Mouse (Mus musculus) mouse embryonic stem cell (cell line): ENCODE results near the gene Chd2.

Source experiments
- in situ Hi-C, 2 experiments: fragments of 300-500 bp; cut with MboI; formaldehyde crosslinking; loops; 1 replicate in 1 of 2; 3 replicates in 1 of 2; pipeline ENCODE4 v1.14.3; 2019 to 2020; ENCODE audit warnings: low sequenced_read_pairs in 2 of 2, low pct_unique_long_range_greater_than_20kb in 1 of 2, mixed read lengths in 1 of 2; ENCODE audit not compliant: unreplicated experiment in 1 of 2

The Chd2 gene

DNA sequence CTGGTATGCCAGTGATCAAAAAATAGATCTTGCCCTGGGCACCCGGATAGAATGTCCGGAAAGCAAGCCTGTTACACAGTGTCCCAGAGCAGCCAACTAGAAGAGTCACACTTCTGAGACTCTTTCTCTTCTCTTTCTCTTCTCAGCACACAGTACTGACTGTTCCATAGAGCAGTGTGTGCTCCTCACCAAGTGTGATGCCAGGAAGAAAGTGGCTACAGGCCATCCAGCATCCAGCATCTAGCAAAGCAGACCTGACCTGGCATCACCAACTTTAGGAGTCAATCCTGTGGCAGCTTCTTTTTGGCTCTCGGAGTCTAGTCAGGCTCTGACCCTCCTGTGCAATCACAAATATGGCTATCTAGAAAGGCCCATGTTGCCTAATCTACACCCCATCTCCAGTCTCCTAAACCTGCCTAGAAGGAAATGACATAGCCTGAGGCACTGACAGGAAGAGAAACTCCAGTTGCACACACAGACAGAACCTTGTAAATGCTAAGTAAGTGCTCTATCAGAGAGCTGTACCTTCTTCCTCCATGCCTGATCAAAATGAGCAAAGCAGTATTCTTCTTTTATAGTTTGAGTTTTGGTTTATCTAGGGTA lies 27.3 kb upstream of the Chd2 start:
- in situ Hi-C loops: loop anchor here in 1 of 2 experiments (5.0 kb wide), 1 partner anchor 53 kb away; no protein-coding TSS in a partner anchor

DNA sequence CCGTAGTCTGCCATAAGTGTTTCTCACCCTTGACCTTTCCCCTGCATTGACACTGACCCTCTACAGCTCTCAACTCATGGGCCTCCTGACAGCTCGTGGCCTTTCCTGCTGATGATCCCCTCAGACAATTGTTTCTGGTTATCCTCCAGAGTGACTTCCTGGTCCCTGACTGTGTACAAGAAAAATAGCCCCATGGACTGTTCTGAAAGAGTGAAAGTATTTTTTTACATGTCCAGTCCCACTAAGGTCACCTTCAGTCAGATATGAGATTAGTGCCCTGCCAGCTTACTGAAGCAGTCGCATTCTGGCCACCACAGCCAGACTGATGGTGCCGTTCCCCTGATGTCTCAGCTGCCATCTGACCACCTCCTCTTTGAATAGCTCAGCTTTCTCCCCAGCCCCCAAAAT lies 26.1 kb upstream of the Chd2 start:
- in situ Hi-C loops: loop anchor here in 1 of 2 experiments (5.0 kb wide), 1 partner anchor 55 kb away; no protein-coding TSS in a partner anchor

DNA sequence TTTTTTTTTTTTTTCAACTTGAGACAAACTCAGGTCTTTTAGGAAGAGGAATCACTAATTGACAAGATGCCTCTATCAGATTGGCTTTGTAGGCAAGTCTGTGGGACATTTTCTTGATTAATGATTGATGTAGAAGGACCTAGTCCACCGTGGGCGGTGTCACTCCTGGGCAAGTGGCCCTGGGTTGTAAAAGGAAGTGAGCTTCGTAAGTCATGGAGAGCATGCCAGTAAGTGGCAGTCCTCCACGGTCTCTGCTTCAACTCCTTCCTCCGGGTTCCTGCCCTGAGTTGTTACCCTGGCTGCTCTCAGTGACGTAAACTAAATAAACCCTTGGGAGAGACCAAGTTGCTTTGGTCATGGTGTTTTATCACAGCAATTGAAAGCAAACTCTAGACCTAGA lies 22.5 kb upstream of the Chd2 start:
- in situ Hi-C loops: no loop called here

DNA sequence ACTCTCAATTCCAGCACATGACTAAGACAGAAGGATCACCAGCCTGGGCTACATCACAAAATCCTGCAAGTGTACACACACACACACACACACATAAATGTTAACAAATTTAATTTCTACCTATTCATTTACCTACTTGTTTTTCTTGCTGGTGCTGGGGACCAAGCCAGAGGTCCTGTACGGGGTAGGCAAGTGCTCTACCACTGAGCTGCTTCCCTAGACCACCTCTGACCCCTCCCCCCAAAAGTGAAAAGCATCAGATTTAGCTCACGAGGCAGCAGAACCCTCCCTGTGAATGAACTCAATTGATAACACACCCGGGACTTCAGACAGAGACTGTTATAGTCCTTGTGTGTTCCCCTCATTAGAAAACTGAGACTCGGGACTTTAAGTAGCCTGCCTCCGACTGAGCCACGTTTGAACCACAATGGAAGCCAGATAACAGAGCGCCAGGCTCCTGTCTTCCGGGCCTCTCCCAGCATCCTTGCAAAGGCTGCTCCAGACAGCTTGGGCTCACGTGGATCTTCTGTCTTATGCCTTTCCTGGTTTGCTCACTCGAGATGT lies 19.9 kb upstream of the Chd2 start:
- in situ Hi-C loops: no loop called here

DNA sequence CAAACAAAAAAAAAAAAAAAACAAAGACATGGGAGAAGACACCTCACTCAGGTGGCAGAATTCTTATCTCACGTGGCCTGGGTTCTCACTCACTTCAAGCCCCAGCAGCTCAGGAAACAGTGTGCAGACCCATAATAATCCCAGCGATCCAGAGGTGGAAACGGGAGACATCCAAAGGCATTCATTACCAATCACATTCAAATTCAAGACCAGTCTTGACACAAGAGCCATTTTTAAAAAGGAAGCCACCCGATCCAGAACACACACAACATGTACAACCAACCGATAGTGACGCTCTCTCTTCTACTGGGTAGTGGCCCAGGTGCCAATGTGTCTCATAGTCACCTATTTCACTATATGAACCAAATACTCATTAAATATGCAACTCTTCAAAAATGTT lies 19.2 kb upstream of the Chd2 start:
- in situ Hi-C loops: no loop called here

DNA sequence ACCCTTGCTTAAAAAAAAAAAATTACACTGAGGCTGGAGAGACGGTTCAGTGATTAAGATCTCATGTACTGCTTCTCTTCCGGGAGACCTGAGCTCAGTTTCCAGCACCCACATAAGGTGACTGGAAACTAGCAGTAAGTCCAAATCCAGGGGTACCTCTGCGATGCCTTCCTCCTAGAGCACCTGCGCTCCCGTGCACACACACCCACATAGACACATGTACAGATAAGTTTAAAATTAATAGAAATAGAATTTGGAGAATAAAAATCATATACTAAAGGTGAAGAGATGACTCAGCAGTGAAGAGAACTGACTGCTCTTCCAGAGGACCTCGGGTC lies 18.2 kb upstream of the Chd2 start:
- in situ Hi-C loops: no loop called here

DNA sequence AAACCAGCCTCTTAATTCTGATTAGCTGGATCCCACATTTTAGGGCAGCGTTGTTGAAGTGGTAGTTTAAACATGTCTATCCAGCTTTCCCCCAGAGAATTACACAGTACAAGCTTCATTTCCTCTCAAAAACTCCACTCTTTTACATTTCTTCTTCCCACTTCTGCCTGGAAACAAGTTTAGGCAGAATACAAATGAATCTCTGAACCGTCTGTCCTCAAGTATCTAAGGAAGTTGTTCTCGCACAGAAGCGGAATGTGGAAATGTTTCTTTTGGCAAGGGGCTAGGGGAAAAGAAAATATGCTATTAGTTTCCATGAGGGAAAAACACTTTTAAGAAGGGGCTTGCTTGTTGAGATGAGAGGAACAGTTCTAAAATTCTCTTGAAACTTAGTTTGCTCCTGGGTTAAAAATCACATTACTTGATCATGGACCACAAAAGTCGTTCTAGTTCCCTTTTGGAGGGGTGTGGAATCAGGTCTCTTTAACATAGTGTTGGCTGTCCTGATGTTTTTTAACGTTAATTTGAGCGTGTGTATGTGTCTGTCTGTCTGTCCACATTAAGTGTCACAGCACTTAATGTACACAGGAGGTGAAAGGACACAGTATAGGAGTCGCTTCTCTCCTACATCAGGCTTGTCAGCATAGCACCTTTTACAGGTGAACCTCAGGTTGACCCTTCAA lies 17.7 kb upstream of the Chd2 start:
- in situ Hi-C loops: no loop called here

DNA sequence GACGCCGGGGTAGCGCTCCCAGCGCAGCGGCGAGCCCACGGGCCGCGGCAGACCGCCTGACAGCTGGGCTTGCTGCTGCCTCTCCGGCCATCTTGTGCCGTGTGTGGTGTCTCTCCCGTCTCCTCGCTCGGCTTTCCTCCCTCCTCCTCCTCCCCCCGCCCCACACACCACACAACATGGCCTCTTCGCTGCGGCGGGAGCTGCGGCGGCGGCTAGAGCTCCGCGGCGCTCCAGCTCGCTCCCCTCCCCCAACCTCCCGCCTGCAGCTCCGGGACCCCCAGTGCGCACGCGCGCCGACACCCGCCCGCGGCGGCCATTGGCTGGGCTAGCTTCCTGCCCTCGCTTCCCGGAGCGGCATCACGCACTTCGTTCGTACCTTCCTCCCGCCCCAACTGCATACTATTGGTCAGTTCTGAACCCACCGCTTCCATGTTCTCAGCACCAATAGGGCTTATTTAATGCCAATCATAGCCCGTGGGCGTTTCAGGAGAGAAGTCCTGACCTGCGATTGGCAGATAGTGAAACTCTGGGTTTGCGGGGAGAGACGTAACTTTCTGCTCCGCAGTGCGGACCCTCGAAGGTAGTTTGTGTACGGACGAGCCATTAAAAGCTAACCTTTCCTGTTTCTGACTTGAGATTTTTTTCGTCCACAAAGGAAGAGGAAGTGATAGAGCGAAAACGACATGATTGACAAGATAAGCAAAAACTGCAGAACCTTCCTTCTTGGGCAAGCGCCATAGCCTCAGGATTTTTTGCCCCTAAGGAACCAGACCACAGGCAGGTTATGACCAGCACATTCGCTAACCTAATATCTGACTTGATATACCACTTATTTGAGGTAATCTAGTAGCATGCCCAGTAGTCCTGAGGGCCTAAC lies 16.9 kb upstream of the Chd2 start:
- in situ Hi-C loops: no loop called here

DNA sequence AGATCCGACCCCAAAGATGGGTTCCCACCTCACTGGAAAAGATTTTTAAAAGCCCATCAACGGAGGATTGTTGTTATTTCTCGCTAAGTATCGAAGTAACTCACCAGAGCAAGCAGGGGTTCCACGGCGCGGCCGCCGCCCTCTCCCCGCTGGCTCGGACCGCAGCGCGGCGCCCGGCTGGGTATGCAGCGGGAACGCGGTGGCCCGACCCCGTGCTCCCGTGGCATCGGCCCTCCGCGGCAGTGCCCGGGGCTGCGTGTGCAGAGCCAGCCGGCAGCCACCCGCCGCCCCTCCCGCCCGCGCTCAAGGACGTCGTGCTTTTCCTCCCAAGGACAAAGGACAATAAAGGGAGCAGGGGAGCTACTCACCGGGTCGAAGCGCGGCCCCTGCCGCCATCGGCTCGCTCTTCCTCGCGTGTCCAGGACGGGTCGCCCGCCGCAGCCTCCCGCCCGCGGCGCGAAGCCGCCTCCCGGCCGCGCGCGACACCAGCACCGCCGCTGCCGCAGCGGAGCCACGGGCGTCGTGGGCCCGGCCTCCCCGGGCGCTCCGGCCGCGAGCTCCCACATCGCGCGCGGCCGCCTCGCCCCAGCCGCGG lies 16.1 kb upstream of the Chd2 start:
- in situ Hi-C loops: no loop called here

DNA sequence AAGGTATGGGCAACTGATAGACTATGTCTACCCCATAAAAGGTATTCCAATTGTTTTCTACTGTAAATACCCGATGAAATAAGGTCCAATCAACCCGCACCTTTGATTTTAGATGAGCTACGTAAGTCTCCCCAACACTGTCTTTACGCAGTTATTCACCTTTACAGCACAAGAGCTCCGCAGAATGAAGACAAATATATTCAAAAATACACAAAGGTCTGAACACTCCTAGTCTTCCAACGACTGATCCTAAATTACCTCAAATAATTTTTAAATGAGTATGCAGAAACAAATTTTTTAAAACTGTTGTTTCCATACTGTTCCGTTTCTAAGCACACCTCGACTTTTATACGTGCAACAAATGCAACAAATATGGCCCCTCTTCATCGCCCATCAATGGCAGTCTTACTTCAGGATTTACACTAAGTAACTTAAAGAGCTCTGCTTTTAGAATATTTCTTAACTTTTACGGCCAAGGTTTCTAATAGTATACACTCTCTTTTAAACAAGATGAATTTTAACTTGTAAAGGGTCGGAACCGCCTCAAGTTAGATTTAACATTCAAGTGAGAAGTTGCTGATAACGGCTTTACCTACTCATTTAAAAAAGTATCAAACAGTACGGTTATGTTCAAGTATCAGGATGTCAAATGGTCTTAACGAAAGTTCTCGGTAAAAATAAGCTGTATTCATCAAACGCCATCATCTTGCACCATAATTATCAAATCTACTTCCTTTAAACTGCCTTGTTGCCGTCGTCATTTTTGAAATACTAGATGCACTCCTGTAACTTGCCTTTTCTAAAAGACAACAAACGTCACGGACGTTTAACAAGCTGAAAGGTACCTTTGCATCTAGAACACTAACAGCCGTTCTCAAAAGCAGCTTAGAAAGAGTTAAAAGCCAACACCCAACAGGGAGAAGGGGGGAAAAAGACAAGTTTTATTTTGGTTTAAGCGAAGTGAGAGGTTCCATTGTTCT lies 15.3 kb upstream of the Chd2 start:
- in situ Hi-C loops: no loop called here

DNA sequence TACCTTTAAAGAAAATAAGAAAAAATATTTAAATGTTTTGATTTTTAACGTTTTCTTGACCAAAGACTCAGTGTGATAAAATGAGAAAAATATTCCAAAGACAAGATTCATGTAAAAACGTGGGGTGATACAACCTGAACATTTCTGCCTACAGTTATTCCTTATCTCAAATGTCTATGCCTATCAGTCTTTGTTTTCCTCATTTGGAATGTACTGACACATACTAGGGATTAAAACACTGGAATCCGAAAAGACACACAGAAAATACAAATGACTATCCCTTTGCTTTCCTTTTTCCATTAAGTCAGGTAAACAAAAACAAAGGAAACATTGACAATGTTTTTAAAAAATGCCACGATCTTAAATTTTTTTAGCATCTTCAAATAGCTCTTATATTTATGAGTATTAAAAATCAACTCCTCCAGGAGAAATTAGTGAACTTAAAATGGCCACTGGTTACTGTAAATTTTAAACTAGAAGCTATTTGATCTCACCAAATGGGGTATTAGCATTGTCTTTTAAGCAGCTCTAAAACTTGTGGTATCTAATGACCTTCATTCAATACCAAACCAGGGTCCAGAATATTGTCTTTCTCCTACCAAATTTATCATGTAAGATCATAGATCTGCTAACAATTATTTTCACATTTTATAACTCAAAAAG lies 14.4 kb upstream of the Chd2 start:
- in situ Hi-C loops: no loop called here

DNA sequence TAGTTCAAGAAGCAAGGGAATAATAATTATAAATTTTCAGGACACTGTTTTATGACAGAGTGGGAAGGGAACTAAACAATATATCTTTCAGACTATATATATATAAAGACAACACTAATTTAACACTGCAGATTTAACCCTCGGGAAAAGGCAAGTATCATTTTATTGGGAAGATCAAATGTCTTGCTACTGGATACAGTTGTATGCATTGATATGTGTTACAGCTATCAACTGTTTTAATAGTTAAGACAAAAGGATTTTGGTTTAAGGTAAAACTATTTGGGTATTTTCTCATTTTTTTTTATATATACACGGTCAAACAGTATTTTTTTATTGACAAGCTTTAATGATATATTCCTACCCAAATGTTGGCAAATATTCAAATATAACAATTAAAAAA lies 13.2 kb upstream of the Chd2 start:
- in situ Hi-C loops: no loop called here

DNA sequence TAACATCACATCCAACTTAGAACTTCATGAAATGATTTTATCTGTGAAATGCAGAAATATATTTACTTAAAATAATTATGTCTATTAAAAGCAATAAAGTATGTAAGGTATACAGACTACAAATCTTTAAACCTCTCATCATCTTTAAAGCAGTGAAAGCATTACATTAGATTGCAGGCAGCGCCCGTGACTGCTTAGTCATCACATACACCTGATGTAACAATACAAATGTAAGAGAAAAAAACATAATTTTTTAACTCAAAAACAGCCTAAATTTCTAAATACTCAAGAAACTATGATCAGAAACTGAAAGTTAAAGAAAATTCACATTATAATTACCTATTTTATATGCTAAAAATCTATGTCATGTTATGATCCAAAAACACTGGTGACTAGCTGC lies 11.5 kb upstream of the Chd2 start:
- in situ Hi-C loops: no loop called here

DNA sequence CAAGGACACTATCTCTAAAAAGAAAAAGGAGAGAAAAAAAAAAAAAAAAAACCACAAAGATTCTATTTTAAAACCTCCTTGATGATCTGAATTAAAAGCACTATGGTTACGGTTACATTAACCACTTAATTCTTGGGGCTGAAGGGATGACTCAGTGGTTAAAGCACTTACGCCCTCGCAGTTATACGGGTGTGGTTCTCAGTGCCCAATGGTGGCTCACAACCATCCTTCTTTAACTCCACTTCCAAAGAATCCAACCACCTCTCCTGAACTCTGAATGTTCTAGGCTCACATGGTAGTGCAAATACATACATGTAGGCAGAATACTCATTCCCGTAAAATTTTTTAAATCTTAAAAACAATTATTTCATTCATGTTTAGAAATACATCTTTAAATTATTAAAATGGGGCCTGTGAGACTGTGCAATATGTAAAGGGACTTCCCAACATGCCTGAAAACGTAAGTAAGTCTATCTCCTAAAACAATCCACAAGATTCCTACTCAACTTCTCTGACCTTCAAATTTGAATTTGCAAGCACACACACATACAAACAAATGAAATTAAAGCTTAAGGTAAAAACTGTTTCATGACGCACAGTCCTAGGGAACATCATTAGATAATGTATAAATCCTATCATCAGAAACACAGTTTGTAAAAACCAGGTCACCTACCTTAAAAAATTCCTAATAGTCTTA lies 10.6 kb upstream of the Chd2 start:
- in situ Hi-C loops: no loop called here

DNA sequence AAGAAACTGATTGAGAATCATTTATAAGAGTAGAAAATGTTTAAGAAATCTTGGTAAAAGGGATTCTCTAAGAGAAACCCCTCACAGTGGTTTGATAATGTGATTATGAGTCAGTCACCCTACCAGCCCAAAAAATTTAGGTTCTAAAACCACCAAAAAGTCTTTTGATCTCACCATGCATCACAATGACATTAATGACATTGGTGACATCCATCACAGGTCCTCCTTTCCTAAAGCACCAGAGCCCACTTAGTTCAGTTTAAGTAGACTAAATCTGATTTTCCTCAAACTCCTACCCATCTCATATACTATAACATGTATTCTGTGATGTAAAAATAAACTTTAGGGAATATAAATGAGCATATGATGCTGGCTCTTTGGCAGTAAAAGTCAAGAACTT lies 9.7 kb upstream of the Chd2 start:
- in situ Hi-C loops: no loop called here

DNA sequence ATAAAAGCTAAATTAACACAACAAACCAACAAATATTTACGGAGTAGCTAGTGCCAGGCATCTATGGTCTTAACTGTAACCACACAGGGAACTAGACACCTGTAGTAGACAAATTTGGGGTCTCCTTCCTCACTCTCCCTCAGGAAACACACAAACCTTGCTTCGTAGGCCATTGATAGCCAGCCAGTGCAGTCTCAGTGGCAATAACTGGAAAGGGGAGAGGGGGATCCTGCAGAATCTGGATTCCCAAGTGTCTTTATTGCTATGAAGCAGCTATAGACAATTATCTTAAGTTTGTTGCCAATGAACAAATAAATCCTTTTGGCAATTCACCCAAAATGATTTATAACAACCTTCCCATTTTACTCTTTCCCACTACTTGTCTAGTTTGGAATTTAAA lies 6.4 kb upstream of the Chd2 start:
- in situ Hi-C loops: no loop called here
